Mouse (Mus musculus): ENCODE data around the gene Olfr414.
A peak's percentile ranks its signal among the peaks of the same experiment; 100 is the strongest.

Olfr414 gene

GRCm38 (mm10) chr1:174423764-174424163 is at the start of gene Olfr414:
Gene Olfr414 (plus strand): TSS chr1:174424064.
- DNase-seq (ENCODE audit: inconsistent age in 2 of 2, low spot score in 1 of 2): no peak

GRCm38 (mm10) chr1:174390746-174391145 is 33.1 kb upstream of the Olfr414 start, which contains the start of gene Olfr248:
Gene Olfr248 (plus strand): TSS chr1:174391046.
- no peak for DNase-seq (ENCODE audit: inconsistent age in 2 of 2, low spot score in 1 of 2)

GRCm38 (mm10) chr1:174422959-174423358 is 905 bp upstream of the Olfr414 start:
- DNase-seq (ENCODE audit: inconsistent age in 2 of 2, low spot score in 1 of 2): no peak

- no peak for DNase-seq (ENCODE audit: inconsistent age in 2 of 2, low spot score in 1 of 2)
Observed at GRCm38 (mm10) chr1:174426180-174426986, 2.5 kb downstream of the Olfr414 start.

GRCm38 (mm10) chr1:174427402-174427801 is 3.5 kb downstream of the Olfr414 start:
- no peak for DNase-seq (ENCODE audit: inconsistent age in 2 of 2, low spot score in 1 of 2)

GRCm38 (mm10) chr1:174428407-174428806 is 4.5 kb downstream of the Olfr414 start:
- no peak for DNase-seq (ENCODE audit: inconsistent age in 2 of 2, low spot score in 1 of 2)

- no peak for DNase-seq (ENCODE audit: inconsistent age in 2 of 2, low spot score in 1 of 2)
Observed at GRCm38 (mm10) chr1:174434121-174434520, 10.3 kb downstream of the Olfr414 start.

GRCm38 (mm10) chr1:174441782-174442181 is 17.9 kb downstream of the Olfr414 start, which contains the start of gene Olfr220:
Gene Olfr220 (plus strand): TSS chr1:174442082.
- no peak for DNase-seq (ENCODE audit: inconsistent age in 2 of 2, low spot score in 1 of 2)

- no peak for DNase-seq (ENCODE audit: inconsistent age in 2 of 2, low spot score in 1 of 2)
Observed at GRCm38 (mm10) chr1:174455100-174455499, 31.2 kb downstream of the Olfr414 start.

GRCm38 (mm10) chr1:174465385-174465784 is 41.5 kb downstream of the Olfr414 start:
- no peak for DNase-seq (ENCODE audit: inconsistent age in 2 of 2, low spot score in 1 of 2)

- DNase-seq (ENCODE audit: inconsistent age in 2 of 2, low spot score in 1 of 2): peak in 1 of 2 experiments; percentile 42
Observed at GRCm38 (mm10) chr1:174466240-174466639, 42.4 kb downstream of the Olfr414 start.

GRCm38 (mm10) chr1:174469736-174470135 is 45.9 kb downstream of the Olfr414 start:
- DNase-seq (ENCODE audit: inconsistent age in 2 of 2, low spot score in 1 of 2): peak; percentile 11 to 71

- DNase-seq (ENCODE audit: inconsistent age in 2 of 2, low spot score in 1 of 2): no peak
Observed at GRCm38 (mm10) chr1:174482567-174482966, 58.7 kb downstream of the Olfr414 start.

Measured in adrenal gland, adult (tissue).